Mouse (Mus musculus) intestine, embryonic 15.5 days (tissue): ENCODE data around the gene Ythdf1. TPM values are rescaled to one million over a fixed set of nuclear protein-coding genes. Genes with fewer than 3 reads are reported as not detected.

Source experiments
- ATAC-seq: fragments of 200-750 bp; cut with Nextera tagmentation; 2 replicates; pipeline ENCODE4 v1.8.0; 2017; ENCODE audit warnings: moderate TSS enrichment, moderate library complexity
- H3K27ac ChIP-seq: fragments of 300-500 bp; sonication (generic); 2 replicates; pipeline ENCODE4 v1.5.1; 2015; ENCODE audit warnings: mild to moderate bottlenecking, inconsistent platforms
- H3K27me3 ChIP-seq: fragments of 300-500 bp; sonication (generic); replicated peaks from 2 replicates; pipeline ENCODE4 v1.6.1; 2015; ENCODE audit warnings: inconsistent platforms
- H3K36me3 ChIP-seq: fragments of 300-500 bp; sonication (generic); 2 replicates; pipeline ENCODE4 v1.6.1; 2015; ENCODE audit warnings: inconsistent platforms
- H3K4me1 ChIP-seq: fragments of 300-500 bp; sonication (generic); replicated peaks from 2 replicates; pipeline ENCODE4 v1.6.1; 2015; ENCODE audit warnings: inconsistent platforms
- H3K4me2 ChIP-seq: fragments of 300-500 bp; sonication (generic); replicated peaks from 2 replicates; pipeline ENCODE4 v1.6.1; 2015; ENCODE audit warnings: mild to moderate bottlenecking, inconsistent platforms
- H3K4me3 ChIP-seq: fragments of 300-500 bp; sonication (generic); replicated peaks from 2 replicates; pipeline ENCODE4 v1.5.1; 2015; ENCODE audit warnings: inconsistent platforms
- H3K9ac ChIP-seq: fragments of 300-500 bp; sonication (generic); 2 replicates; pipeline ENCODE4 v1.6.1; 2015; ENCODE audit warnings: inconsistent platforms
- H3K9me3 ChIP-seq: fragments of 300-500 bp; sonication (generic); 2 replicates; pipeline ENCODE4 v1.6.1; 2016; ENCODE audit warnings: inconsistent platforms
- WGBS: fragments of 180-500 bp; shearing (Covaris S2); methylation state at CpG from one replicate; pipeline ENCODE4 v1.1.7; 2015; 5-methylcytosine and 5-hydroxymethylcytosine counted together
- polyA plus RNA-seq: library from polyadenylated mRNA; unstranded; fragments of >200 nt; fragmentation: Nextera tagmentation; extraction: Ambion mirVana; gene quantifications from 2 replicates; pipeline ENCODE4 v1.2.1, GENCODE M21; 2015

Gene Ythdf1
- 46.9 and 49.3 TPM in 2 replicates for polyA plus RNA-seq

GRCm38 (mm10) chr2:180920810-180921400 is at the start of gene Ythdf1:
Gene Ythdf1, minus strand, starts transcription at chr2:180920949.
- under 1% methylated on average over 39 of the region's 56 CpGs for WGBS
- H3K4me3 ChIP-seq: peak within 1 kb of the TSS; percentile 100
- peak; percentile 93 for ATAC-seq
- H3K4me1 ChIP-seq: peaks cover 3% of the 10 kb centered on the region; the same call in 1 of the 2 replicates
- H3K27me3 ChIP-seq: no peaks in the 10 kb centered on the region
- H3K9me3 ChIP-seq: no peaks in the 10 kb centered on the region
- peak within 1 kb of the TSS; percentile 99 for H3K9ac ChIP-seq
- no peaks in the 10 kb centered on the region for H3K36me3 ChIP-seq
- H3K27ac ChIP-seq: peak within 1 kb of the TSS; percentile 76
- H3K4me2 ChIP-seq: peak within 1 kb of the TSS; percentile 65

- H3K4me1 ChIP-seq: peaks cover 20% of the 10 kb centered on the region
Observed at GRCm38 (mm10) chr2:180967010-180967763, 46.4 kb upstream of the Ythdf1 start, which contains the start of gene Arfgap1. Gene Arfgap1, plus strand, starts transcription at chr2:180967225.

GRCm38 (mm10) chr2:180966092-180966882 is 45.5 kb upstream of the Ythdf1 start:
- peak overlapping the region; percentile 86 for H3K4me3 ChIP-seq
- peak overlapping the region; percentile 96 for H3K9ac ChIP-seq
- H3K4me1 ChIP-seq: peaks cover 24% of the 10 kb centered on the region
- ATAC-seq: no peak
- no peaks in the 10 kb centered on the region for H3K27me3 ChIP-seq
- H3K9me3 ChIP-seq: no peaks in the 10 kb centered on the region
- H3K36me3 ChIP-seq: peaks cover 7% of the 10 kb centered on the region; the same call in 1 of the 2 replicates
- 14% methylated on average over 14 of the region's 14 CpGs for WGBS
- H3K27ac ChIP-seq: peak overlapping the region; percentile 92
- H3K4me2 ChIP-seq: peak overlapping the region; percentile 64

More at GRCm38 (mm10) chr2:180967010-180967763, 46.4 kb upstream of the Ythdf1 start, which contains the start of gene Arfgap1:
- under 1% methylated on average over 57 of the region's 57 CpGs for WGBS
- ATAC-seq: peak; percentile 87
- Histone ChIP-seq H3K9ac (peak within 1 kb of the TSS; percentile 96), H3K27ac (peak within 1 kb of the TSS; percentile 92), H3K4me3 (peak within 1 kb of the TSS; percentile 86), H3K9me3 (no peaks in the 10 kb centered on the region), H3K27me3 (no peaks in the 10 kb centered on the region), H3K4me2 (peak within 1 kb of the TSS; percentile 64), H3K36me3 (peaks cover 16% of the 10 kb centered on the region)

GRCm38 (mm10) chr2:180963956-180964355 is 43.2 kb upstream of the Ythdf1 start:
- Histone ChIP-seq H3K4me1 (peaks cover 20% of the 10 kb centered on the region), H3K27me3 (no peaks in the 10 kb centered on the region), H3K4me3 (no peak overlapping the region), H3K4me2 (no peak overlapping the region; the same call in 1 of the 2 replicates), H3K9me3 (no peaks in the 10 kb centered on the region), H3K27ac (peak overlapping the region; percentile 77), H3K9ac (no peak overlapping the region), H3K36me3 (no peaks in the 10 kb centered on the region)
- WGBS: 4% methylated on average over 5 of the region's 5 CpGs
- ATAC-seq: no peak

GRCm38 (mm10) chr2:180962616-180963308 is 42.0 kb upstream of the Ythdf1 start:
- peaks cover 18% of the 10 kb centered on the region for H3K4me1 ChIP-seq
- peak overlapping the region; percentile 77 for H3K27ac ChIP-seq
- H3K4me3 ChIP-seq: no peak overlapping the region
- H3K27me3 ChIP-seq: no peaks in the 10 kb centered on the region
- ATAC-seq: peak; percentile 89
- no peak overlapping the region for H3K9ac ChIP-seq
- H3K9me3 ChIP-seq: no peaks in the 10 kb centered on the region
- H3K36me3 ChIP-seq: no peaks in the 10 kb centered on the region
- H3K4me2 ChIP-seq: peak overlapping the region; percentile 24; the same call in 1 of the 2 replicates
- 57% methylated on average over 2 of the region's 2 CpGs for whole genome bisulfite sequencing

- no peak overlapping the region for H3K27ac ChIP-seq
- ATAC-seq: no peak
- WGBS: 52% methylated on average over 3 of the region's 3 CpGs
- no peaks in the 10 kb centered on the region; the same call in 1 of the 2 replicates for H3K27me3 ChIP-seq
- H3K36me3 ChIP-seq: no peaks in the 10 kb centered on the region
- no peak overlapping the region for H3K4me3 ChIP-seq
- H3K4me1 ChIP-seq: peaks cover 14% of the 10 kb centered on the region
- H3K4me2 ChIP-seq: no peak overlapping the region
- no peaks in the 10 kb centered on the region for H3K9me3 ChIP-seq
- H3K9ac ChIP-seq: no peak overlapping the region
Observed at GRCm38 (mm10) chr2:180960187-180960586, 39.4 kb upstream of the Ythdf1 start.

GRCm38 (mm10) chr2:180959605-180960004 is 38.9 kb upstream of the Ythdf1 start:
- 66% methylated on average over 7 of the region's 7 CpGs for WGBS
- peaks cover 19% of the 10 kb centered on the region for H3K4me1 ChIP-seq
- H3K27ac ChIP-seq: 0 out of 2 replicates have a peak overlapping the region, but pooled peaks have one; percentile 3

GRCm38 (mm10) chr2:180954061-180955047 is 33.6 kb upstream of the Ythdf1 start, which contains the start of gene Nkain4:
Gene Nkain4, minus strand, starts transcription at chr2:180954699.
- 1% methylated on average over 52 of the region's 52 CpGs for WGBS
- peak; percentile 91 for ATAC-seq
- H3K9me3 ChIP-seq: no peaks in the 10 kb centered on the region
- peak within 1 kb of the TSS; percentile 59 for H3K4me3 ChIP-seq
- H3K36me3 ChIP-seq: no peaks in the 10 kb centered on the region
- peak within 1 kb of the TSS; percentile 91 for H3K4me2 ChIP-seq
- peaks cover 16% of the 10 kb centered on the region for H3K4me1 ChIP-seq
- H3K9ac ChIP-seq: peak within 1 kb of the TSS; percentile 56
- peak within 1 kb of the TSS; percentile 79 for H3K27ac ChIP-seq
- H3K27me3 ChIP-seq: no peaks in the 10 kb centered on the region; the same call in 1 of the 2 replicates

More at GRCm38 (mm10) chr2:180959605-180960004, 38.9 kb upstream of the Ythdf1 start:
- H3K9ac ChIP-seq: no peak overlapping the region
- H3K9me3 ChIP-seq: no peaks in the 10 kb centered on the region
- no peak overlapping the region for H3K4me3 ChIP-seq
- no peaks in the 10 kb centered on the region; the same call in 1 of the 2 replicates for H3K27me3 ChIP-seq
- ATAC-seq: no peak
- no peaks in the 10 kb centered on the region for H3K36me3 ChIP-seq
- H3K4me2 ChIP-seq: no peak overlapping the region

GRCm38 (mm10) chr2:180953638-180954037 is 32.9 kb upstream of the Ythdf1 start:
- Histone ChIP-seq H3K36me3 (no peaks in the 10 kb centered on the region), H3K4me1 (peaks cover 16% of the 10 kb centered on the region), H3K9me3 (no peaks in the 10 kb centered on the region), H3K4me2 (peak overlapping the region; percentile 91), H3K4me3 (peak overlapping the region; percentile 59), H3K9ac (peak overlapping the region; percentile 56; the same call in 1 of the 2 replicates), H3K27ac (peak overlapping the region; percentile 79; the same call in 1 of the 2 replicates), H3K27me3 (no peaks in the 10 kb centered on the region; the same call in 1 of the 2 replicates)
- ATAC-seq: no peak
- WGBS: 39% methylated on average over 2 of the region's 2 CpGs

- Histone ChIP-seq H3K4me1 (peaks cover 16% of the 10 kb centered on the region), H3K4me3 (peak overlapping the region; percentile 59), H3K27ac (peak overlapping the region; percentile 49; the same call in 1 of the 2 replicates), H3K9ac (no peak overlapping the region), H3K36me3 (no peaks in the 10 kb centered on the region), H3K27me3 (no peaks in the 10 kb centered on the region; the same call in 1 of the 2 replicates), H3K9me3 (no peaks in the 10 kb centered on the region), H3K4me2 (peak overlapping the region; percentile 91)
- 23% methylated on average over 9 of the region's 9 CpGs for WGBS
- ATAC-seq: 0 out of 2 replicates have a peak, but pooled peaks have one; percentile 29
Observed at GRCm38 (mm10) chr2:180952731-180953171, 32.0 kb upstream of the Ythdf1 start.
